Mouse (Mus musculus) limb, embryonic 10.5 days (tissue): ENCODE results near the gene 1700056E22Rik. TPM values are rescaled to one million over a fixed set of nuclear protein-coding genes. Genes with fewer than 3 reads are reported as not detected.

ENCODE experiments used
- DNase-seq: peaks from one replicate; pipeline ENCODE4 v3.0.0-alpha.2; 2017; ENCODE audit warnings: low spot score
- H3K27ac ChIP-seq: fragments of 300-500 bp; sonication (generic); 2 replicates; pipeline ENCODE4 v1.5.1; 2016; ENCODE audit warnings: mild to moderate bottlenecking
- H3K27me3 ChIP-seq: fragments of 300-500 bp; sonication (generic); 2 replicates; pipeline ENCODE4 v1.6.1; 2016; ENCODE audit warnings: low read depth, mild to moderate bottlenecking; ENCODE audit not compliant: poor library complexity, severe bottlenecking
- H3K36me3 ChIP-seq: fragments of 300-500 bp; sonication (generic); 2 replicates; pipeline ENCODE4 v1.6.1; 2016; ENCODE audit warnings: mild to moderate bottlenecking, moderate library complexity
- H3K4me1 ChIP-seq: fragments of 300-500 bp; sonication (generic); 2 replicates; pipeline ENCODE4 v1.6.1; 2016
- H3K4me3 ChIP-seq: fragments of 300-500 bp; sonication (generic); 2 replicates; pipeline ENCODE4 v1.5.1; 2016; ENCODE audit warnings: mild to moderate bottlenecking, moderate library complexity
- H3K9me3 ChIP-seq: fragments of 300-500 bp; sonication (generic); replicated peaks from 2 replicates; pipeline ENCODE4 v1.6.1; 2016; ENCODE audit warnings: mild to moderate bottlenecking
- WGBS: fragments of 180-500 bp; shearing (Covaris S2); methylation state at CpG from one replicate; pipeline ENCODE4 v1.1.7; 2016; 5-methylcytosine and 5-hydroxymethylcytosine counted together
- polyA plus RNA-seq: library from polyadenylated mRNA; unstranded; fragments of >200 nt; fragmentation: Nextera tagmentation; extraction: Ambion mirVana; gene quantifications from 2 replicates; pipeline ENCODE4 v1.2.1, GENCODE M21; 2016

1700056E22Rik gene
- 0.56 and 0.96 TPM in 2 replicates for polyA plus RNA-seq

GRCm38 (mm10) chr1:184034011-184034557 lies at the start of gene 1700056E22Rik:
1700056E22Rik (minus strand) TSS chr1:184034301.
- no peaks in the 10 kb centered on the region for H3K9me3 ChIP-seq
- peaks cover 27% of the 10 kb centered on the region for H3K4me1 ChIP-seq
- H3K27ac ChIP-seq = peak within 1 kb of the TSS; percentile 95
- under 1% methylated on average over 38 of the region's 38 CpGs for WGBS
- H3K36me3 ChIP-seq = 0 out of 2 replicates have a peak, but pooled peaks cover 1% of the 10 kb centered on the region
- DNase-seq = peak; percentile 95
- peak within 1 kb of the TSS; percentile 87 for H3K4me3 ChIP-seq
- peaks cover 25% of the 10 kb centered on the region for H3K27me3 ChIP-seq

- H3K9me3 ChIP-seq = no peaks in the 10 kb centered on the region
- H3K27ac ChIP-seq = no peak overlapping the region
- H3K27me3 ChIP-seq = no peaks in the 10 kb centered on the region
- H3K4me1 ChIP-seq = no peaks in the 10 kb centered on the region
- no peak for DNase-seq
- 91% methylated on average over 7 of the region's 7 CpGs for WGBS
- H3K4me3 ChIP-seq = no peak overlapping the region
- H3K36me3 ChIP-seq = no peaks in the 10 kb centered on the region
Measured at GRCm38 (mm10) chr1:184083166-184083565, 49.1 kb upstream of the 1700056E22Rik start.

- no peak for DNase-seq
- Histone ChIP-seq H3K36me3 (no peaks in the 10 kb centered on the region), H3K27ac (no peak overlapping the region), H3K27me3 (no peaks in the 10 kb centered on the region), H3K4me3 (no peak overlapping the region), H3K9me3 (no peaks in the 10 kb centered on the region), H3K4me1 (no peaks in the 10 kb centered on the region)
- 79% methylated on average over 3 of the region's 3 CpGs for WGBS
Measured at GRCm38 (mm10) chr1:184082661-184083060, 48.6 kb upstream of the 1700056E22Rik start.

- no peaks in the 10 kb centered on the region for H3K27me3 ChIP-seq
- 90% methylated on average over 3 of the region's 3 CpGs for WGBS
Measured at GRCm38 (mm10) chr1:184079304-184079703, 45.2 kb upstream of the 1700056E22Rik start.

GRCm38 (mm10) chr1:184076756-184077155 lies 42.7 kb upstream of the 1700056E22Rik start:
- WGBS = 54% methylated on average over 2 of the region's 2 CpGs
- Histone ChIP-seq H3K27ac (no peak overlapping the region), H3K4me1 (no peaks in the 10 kb centered on the region), H3K27me3 (no peaks in the 10 kb centered on the region), H3K4me3 (no peak overlapping the region), H3K9me3 (no peaks in the 10 kb centered on the region), H3K36me3 (no peaks in the 10 kb centered on the region)
- DNase-seq = no peak

More at GRCm38 (mm10) chr1:184079304-184079703, 45.2 kb upstream of the 1700056E22Rik start:
- H3K4me1 ChIP-seq = no peaks in the 10 kb centered on the region
- H3K27ac ChIP-seq = no peak overlapping the region
- no peaks in the 10 kb centered on the region for H3K9me3 ChIP-seq
- no peaks in the 10 kb centered on the region for H3K36me3 ChIP-seq
- no peak overlapping the region for H3K4me3 ChIP-seq
- no peak for DNase-seq

GRCm38 (mm10) chr1:184076065-184076464 lies 42.0 kb upstream of the 1700056E22Rik start:
- no peaks in the 10 kb centered on the region for H3K36me3 ChIP-seq
- H3K27ac ChIP-seq = no peak overlapping the region
- no peaks in the 10 kb centered on the region for H3K4me1 ChIP-seq
- no peaks in the 10 kb centered on the region for H3K27me3 ChIP-seq
- H3K4me3 ChIP-seq = no peak overlapping the region
- 90% methylated on average over 6 of the region's 6 CpGs for WGBS
- no peak for DNase-seq
- no peaks in the 10 kb centered on the region for H3K9me3 ChIP-seq

- DNase-seq = no peak
- no peaks in the 10 kb centered on the region for H3K36me3 ChIP-seq
- H3K4me3 ChIP-seq = no peak overlapping the region
- H3K27ac ChIP-seq = no peak overlapping the region
- no peaks in the 10 kb centered on the region for H3K27me3 ChIP-seq
- H3K9me3 ChIP-seq = no peaks in the 10 kb centered on the region; the same call in 1 of the 2 replicates
- H3K4me1 ChIP-seq = no peaks in the 10 kb centered on the region
- WGBS = 95% methylated on average over 12 of the region's 12 CpGs
Measured at GRCm38 (mm10) chr1:184068971-184069370, 34.9 kb upstream of the 1700056E22Rik start.

GRCm38 (mm10) chr1:184067704-184068558 lies 33.8 kb upstream of the 1700056E22Rik start:
- H3K4me1 ChIP-seq = no peaks in the 10 kb centered on the region
- no peaks in the 10 kb centered on the region for H3K36me3 ChIP-seq
- 96% methylated on average over 18 of the region's 18 CpGs for WGBS
- no peaks in the 10 kb centered on the region for H3K27me3 ChIP-seq
- H3K27ac ChIP-seq = no peak overlapping the region
- no peaks in the 10 kb centered on the region; the same call in 1 of the 2 replicates for H3K9me3 ChIP-seq
- no peak for DNase-seq
- H3K4me3 ChIP-seq = no peak overlapping the region

GRCm38 (mm10) chr1:184066460-184067287 lies 32.6 kb upstream of the 1700056E22Rik start:
- H3K9me3 ChIP-seq = no peaks in the 10 kb centered on the region; the same call in 1 of the 2 replicates
- no peak for DNase-seq
- H3K27ac ChIP-seq = no peak overlapping the region
- H3K36me3 ChIP-seq = no peaks in the 10 kb centered on the region
- H3K4me1 ChIP-seq = no peaks in the 10 kb centered on the region
- no peak overlapping the region for H3K4me3 ChIP-seq
- no peaks in the 10 kb centered on the region for H3K27me3 ChIP-seq
- WGBS = 83% methylated on average over 11 of the region's 11 CpGs

GRCm38 (mm10) chr1:184065589-184066361 lies 31.7 kb upstream of the 1700056E22Rik start:
- 94% methylated on average over 13 of the region's 13 CpGs for WGBS
- H3K27me3 ChIP-seq = no peaks in the 10 kb centered on the region
- DNase-seq = no peak
- no peak overlapping the region for H3K4me3 ChIP-seq
- no peak overlapping the region for H3K27ac ChIP-seq
- no peaks in the 10 kb centered on the region for H3K36me3 ChIP-seq
- H3K4me1 ChIP-seq = no peaks in the 10 kb centered on the region
- no peaks in the 10 kb centered on the region; the same call in 1 of the 2 replicates for H3K9me3 ChIP-seq

GRCm38 (mm10) chr1:184064306-184064705 lies 30.2 kb upstream of the 1700056E22Rik start:
- H3K9me3 ChIP-seq = no peaks in the 10 kb centered on the region; the same call in 1 of the 2 replicates
- 81% methylated on average over 7 of the region's 7 CpGs for WGBS
- H3K27me3 ChIP-seq = no peaks in the 10 kb centered on the region
- no peak for DNase-seq
- H3K4me1 ChIP-seq = no peaks in the 10 kb centered on the region
- H3K27ac ChIP-seq = no peak overlapping the region
- no peak overlapping the region for H3K4me3 ChIP-seq
- no peaks in the 10 kb centered on the region for H3K36me3 ChIP-seq

GRCm38 (mm10) chr1:184061901-184062300 lies 27.8 kb upstream of the 1700056E22Rik start:
- Histone ChIP-seq H3K4me3 (no peak overlapping the region), H3K36me3 (no peaks in the 10 kb centered on the region), H3K9me3 (no peaks in the 10 kb centered on the region; the same call in 1 of the 2 replicates), H3K27me3 (no peaks in the 10 kb centered on the region), H3K27ac (no peak overlapping the region), H3K4me1 (no peaks in the 10 kb centered on the region)
- DNase-seq = no peak
- WGBS = 90% methylated on average over 1 of the region's 1 CpGs
